Comparison of ENCODE assay signal across 10 mouse cellular contexts in the genomic region with DNA sequence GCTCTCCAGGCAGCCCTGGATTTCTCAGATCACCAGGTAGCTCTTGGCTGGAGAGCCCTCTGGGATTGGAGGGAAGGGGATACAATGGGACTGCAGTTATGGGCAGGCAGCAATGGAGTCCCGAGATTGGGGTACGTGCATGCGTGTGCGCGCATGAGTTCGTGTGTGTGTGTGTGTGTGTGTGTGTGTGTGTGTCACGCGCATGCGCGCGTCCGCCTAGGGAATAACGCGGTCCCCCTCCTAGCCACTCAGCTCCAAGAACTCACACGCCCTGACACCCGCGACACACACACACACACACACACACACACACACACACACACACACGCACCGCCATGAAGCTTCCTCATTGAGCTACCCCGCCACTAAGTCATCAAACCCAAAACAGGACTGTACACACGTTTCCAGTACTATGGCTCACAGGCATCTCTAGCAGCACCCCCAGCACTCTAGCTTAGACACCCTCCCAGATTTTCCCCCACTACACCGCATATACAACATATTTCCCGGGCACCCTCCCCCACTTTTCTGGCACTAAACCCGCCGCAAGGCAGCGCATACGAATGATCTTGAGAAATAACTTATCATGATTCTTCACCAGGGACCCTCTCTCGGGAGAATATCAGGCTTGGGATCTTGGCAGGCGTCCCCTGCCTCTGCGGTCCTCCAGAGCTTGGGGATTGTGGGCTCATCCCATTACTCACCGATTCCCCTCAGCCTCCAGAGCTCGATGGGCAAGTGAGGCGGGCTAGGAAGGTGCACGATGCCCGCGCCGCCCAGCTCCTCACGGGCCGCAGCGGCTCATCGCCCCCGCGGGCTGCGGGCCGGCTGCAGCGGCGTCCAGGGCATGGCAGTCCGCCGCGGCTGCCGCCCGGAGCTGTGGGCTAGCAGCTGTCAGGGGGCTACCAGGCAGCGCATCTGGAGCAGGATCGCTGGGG. TPM values are rescaled to one million over a fixed set of nuclear protein-coding genes. Genes with fewer than 3 reads are reported as not detected.
A peak's percentile ranks its signal among the peaks of the same experiment; 100 is the strongest.
DNase-seq lines count a peak whose midpoint lies in the region; ATAC-seq and TF ChIP-seq lines count a peak whose summit lies in the region.
"Had no signal": no experiment of that assay in that cellular context is flagged by ENCODE, and none has a peak within 500 bp of the region (broad histone marks: within the 10 kb centered on the region; RNA-seq: fewer than 3 reads in every experiment).

No protein-coding gene starts in this region.

- peaks cover 35% of the 10 kb centered on the region for H3K27me3 ChIP-seq in liver, embryonic 16.5 days (ENCODE audit: control insufficient read depth, insufficient read depth, low read depth, low read length)

- no peaks in the 10 kb centered on the region for H3K4me1 ChIP-seq in liver, embryonic 16.5 days (ENCODE audit: control insufficient read depth, low read depth, low read length)

- intact Hi-C loops in gastrocnemius, adult 2 months (cut with DNase I): loop anchor here (2.0 to 5.0 kb wide), 4 partner anchors 45 to 130 kb away; no protein-coding TSS in a partner anchor

- H3K4me3 ChIP-seq in gastrocnemius, adult 2 months: peak overlapping the region; percentile 79
- peak overlapping the region; percentile 66 for H3K4me3 ChIP-seq in layer of hippocampus, adult 2 months
- peak overlapping the region; percentile 47 for H3K4me3 ChIP-seq in liver, embryonic 16.5 days (ENCODE audit: low read depth, low read length)

- H3K36me3 ChIP-seq in liver, embryonic 16.5 days (ENCODE audit: control insufficient read depth, insufficient read depth): no peaks in the 10 kb centered on the region

- H3K9me3 ChIP-seq in liver, embryonic 16.5 days (replicated peaks; ENCODE audit: control insufficient read depth, low read length): no peaks in the 10 kb centered on the region

- no peak for ATAC-seq in liver, embryonic 16.5 days (ENCODE audit: low read depth)

- TF ChIP-seq CTCF in gastrocnemius, adult 2 months (IDR thresholded peaks at IDR 0.05): no peak
- no peak for TF ChIP-seq CTCF in layer of hippocampus, adult 2 months (conservative IDR thresholded peaks at IDR 0.05)

- peak overlapping the region; percentile 58 for H3K4me2 ChIP-seq in liver, embryonic 16.5 days (ENCODE audit: low read depth, low read length)

- H3K9ac ChIP-seq in liver, embryonic 16.5 days (ENCODE audit: low read depth, low read length): no peak overlapping the region

- 3% methylated on average over 53 of the region's 54 CpGs for WGBS in liver, embryonic 16.5 days (ENCODE audit: insufficient replicate concordance)

- peak overlapping the region; percentile 95 for H3K27ac ChIP-seq in gastrocnemius, adult 2 months
- H3K27ac ChIP-seq in layer of hippocampus, adult 2 months: peak overlapping the region; percentile 87
- no peak overlapping the region for H3K27ac ChIP-seq in liver, embryonic 16.5 days (ENCODE audit: low read length)
- H3K27ac ChIP-seq: macrophage had no signal

- peak; percentile 24 for DNase-seq in kidney, postnatal 10 days
- no peak for DNase-seq in kidney, adult 18-20 months
- peak; percentile 59 to 63 for DNase-seq in cerebellum, postnatal 4 days (ENCODE audit: low spot score in 2 of 2)
- peak; percentile 73 for DNase-seq in gastrocnemius, adult 2 months
- peak; percentile 34 to 70 for DNase-seq in layer of hippocampus, adult 2 months (ENCODE audit: low spot score in 2 of 2)
- DNase-seq in right cerebral cortex, postnatal 14 days: peak; percentile 73
- DNase-seq in thymus, postnatal 14 days: no peak

RNA-seq across cellular contexts. Expression of a gene that starts 0.8 kb away (rescaled TPM):
- 10 to 100 TPM; 23.6 to 26.1 TPM for total RNA-seq in gastrocnemius, adult 2 months (2021)
- total RNA-seq in layer of hippocampus, adult 2 months (2021): 10 to 100 TPM in 1 of 2 experiments, 1 to 10 TPM in 1; 9.1 to 10.8 TPM
- polyA plus RNA-seq in liver, embryonic 16.5 days (2015; fragmentation: Nextera tagmentation; extraction: Ambion mirVana): 0.04 and 0.05 TPM in 2 replicates
- total RNA-seq: CH12.LX had no signal
- polyA plus RNA-seq: macrophage had no signal

RNA-seq across cellular contexts. Expression of a gene that starts 47.1 kb away (rescaled TPM):
- 1 to 10 TPM in 1 of 2 experiments, under 1 TPM in 1; 0.95 to 1.1 TPM for total RNA-seq in gastrocnemius, adult 2 months (2021)
- total RNA-seq in layer of hippocampus, adult 2 months (2021): 1 to 10 TPM; 2.2 to 2.3 TPM
- 0.06 and 0.12 TPM in 2 replicates for polyA plus RNA-seq in liver, embryonic 16.5 days (2015; fragmentation: Nextera tagmentation; extraction: Ambion mirVana)

Comparison
In these comparisons a context has a peak if more than half of its experiments do, and no peak if none do; other contexts are left out.
1. DNase-seq: peak in kidney, postnatal 10 days (single experiment), cerebellum, postnatal 4 days (2 of 2), gastrocnemius, adult 2 months (single experiment), layer of hippocampus, adult 2 months (2 of 2) and right cerebral cortex, postnatal 14 days (single experiment); none in kidney, adult 18-20 months (single experiment) and thymus, postnatal 14 days (single experiment).
2. Peak in every context shown above with its lines, with median percentiles within 50 percentile points of each other: H3K4me3 ChIP-seq.